Mouse (Mus musculus) stomach, embryonic 16.5 days (tissue): ENCODE data around the gene Polr3h. TPM values are rescaled to one million over a fixed set of nuclear protein-coding genes. Genes with fewer than 3 reads are reported as not detected.

ENCODE experiments used
- ATAC-seq: fragments of 200-750 bp; cut with Nextera tagmentation; 2 replicates; pipeline ENCODE4 v1.8.0; 2017; ENCODE audit warnings: moderate number of reproducible peaks, moderate TSS enrichment; ENCODE audit not compliant: insufficient read depth, low FRiP score
- H3K27ac ChIP-seq: fragments of 300-500 bp; sonication (generic); 2 replicates; pipeline ENCODE4 v1.5.1; 2014; ENCODE audit warnings: low read length
- H3K27me3 ChIP-seq: fragments of 300-500 bp; sonication (generic); 2 replicates; pipeline ENCODE4 v1.6.1; 2014; ENCODE audit warnings: low read length, control low read depth, mixed read lengths; ENCODE audit not compliant: control insufficient read depth, insufficient read depth
- H3K36me3 ChIP-seq: fragments of 300-500 bp; sonication (generic); 2 replicates; pipeline ENCODE4 v1.6.1; 2014; ENCODE audit warnings: low read length; ENCODE audit not compliant: control insufficient read depth, insufficient read depth
- H3K4me1 ChIP-seq: fragments of 300-500 bp; sonication (generic); 2 replicates; pipeline ENCODE4 v1.6.1; 2014; ENCODE audit warnings: low read length, control low read depth, mixed read lengths; ENCODE audit not compliant: control insufficient read depth, insufficient read depth
- H3K4me2 ChIP-seq: fragments of 300-500 bp; sonication (generic); 2 replicates; pipeline ENCODE4 v1.6.1; 2014; ENCODE audit warnings: low read depth, low read length, mixed read lengths
- H3K4me3 ChIP-seq: fragments of 300-500 bp; sonication (generic); replicated peaks from 2 replicates; pipeline ENCODE4 v1.5.1; 2014; ENCODE audit warnings: mild to moderate bottlenecking, low read length
- H3K9ac ChIP-seq: fragments of 300-500 bp; sonication (generic); 2 replicates; pipeline ENCODE4 v1.6.1; 2014; ENCODE audit warnings: low read length
- H3K9me3 ChIP-seq: fragments of 300-500 bp; sonication (generic); replicated peaks from 2 replicates; pipeline ENCODE4 v1.6.1; 2016; ENCODE audit warnings: low read length, control low read depth; ENCODE audit not compliant: control insufficient read depth
- WGBS: fragments of 180-500 bp; shearing (Covaris S2); extraction: QIAGEN DNeasy Blood & Tissue Kit; methylation state at CpG from one replicate; pipeline ENCODE4 v1.1.7; 2014; 5-methylcytosine and 5-hydroxymethylcytosine counted together
- polyA plus RNA-seq: library from polyadenylated mRNA; unstranded; fragments of >200 nt; fragmentation: Nextera tagmentation; extraction: Ambion mirVana; gene quantifications from 2 replicates; pipeline ENCODE4 v1.2.1, GENCODE M21; 2015

Gene Polr3h
- polyA plus RNA-seq, 1 experiment from 2014 or later = 58.6 TPM

DNA sequence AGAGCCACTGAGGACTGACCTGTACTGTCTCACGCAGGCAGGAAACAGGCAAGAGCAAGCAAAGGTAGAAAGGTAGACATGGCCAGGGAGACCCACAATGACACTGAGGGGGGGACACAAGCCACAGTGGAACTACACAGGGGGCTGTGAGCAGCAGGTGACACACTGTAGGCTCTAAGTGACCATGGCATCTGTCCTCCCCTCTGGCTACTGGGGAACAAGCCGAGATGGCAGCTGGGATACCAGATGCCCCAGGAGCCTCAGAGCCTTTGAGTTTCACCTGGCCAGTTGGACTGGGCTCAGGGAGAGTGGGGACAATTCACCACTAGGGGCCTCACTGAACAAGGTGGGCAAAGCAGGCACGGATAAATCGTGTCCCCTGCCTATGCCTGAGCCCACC, 26.3 kb upstream of the Polr3h start:
- Histone ChIP-seq H3K27ac (no peak overlapping the region), H3K4me1 (no peaks in the 10 kb centered on the region), H3K4me2 (no peak overlapping the region), H3K9me3 (no peaks in the 10 kb centered on the region), H3K36me3 (0 out of 2 replicates have a peak, but pooled peaks cover 4% of the 10 kb centered on the region), H3K27me3 (no peaks in the 10 kb centered on the region), H3K9ac (no peak overlapping the region), H3K4me3 (no peak overlapping the region)
- ATAC-seq = no peak
- WGBS = 75% methylated on average over 4 of the region's 4 CpGs

DNA sequence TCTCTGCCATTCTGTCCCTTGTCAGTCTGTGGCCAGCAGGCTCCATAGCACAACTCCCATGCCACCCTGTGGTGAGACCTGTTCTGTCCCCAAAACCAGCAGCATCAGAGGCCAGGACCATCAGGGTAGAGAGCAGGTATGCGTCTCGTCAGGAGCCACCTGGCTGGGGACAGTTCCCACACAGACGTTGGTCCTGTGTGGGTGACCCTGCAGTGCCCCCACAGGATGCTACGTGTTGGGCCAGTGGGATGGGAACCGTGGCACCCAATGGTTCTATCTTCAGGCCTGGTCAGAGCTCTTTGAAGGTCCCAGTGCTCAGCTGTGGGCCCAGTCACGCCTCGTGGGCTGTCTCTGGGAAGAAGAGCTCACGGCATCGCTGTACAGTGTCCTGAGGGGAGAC, 25.1 kb upstream of the Polr3h start:
- WGBS = 84% methylated on average over 9 of the region's 9 CpGs

DNA sequence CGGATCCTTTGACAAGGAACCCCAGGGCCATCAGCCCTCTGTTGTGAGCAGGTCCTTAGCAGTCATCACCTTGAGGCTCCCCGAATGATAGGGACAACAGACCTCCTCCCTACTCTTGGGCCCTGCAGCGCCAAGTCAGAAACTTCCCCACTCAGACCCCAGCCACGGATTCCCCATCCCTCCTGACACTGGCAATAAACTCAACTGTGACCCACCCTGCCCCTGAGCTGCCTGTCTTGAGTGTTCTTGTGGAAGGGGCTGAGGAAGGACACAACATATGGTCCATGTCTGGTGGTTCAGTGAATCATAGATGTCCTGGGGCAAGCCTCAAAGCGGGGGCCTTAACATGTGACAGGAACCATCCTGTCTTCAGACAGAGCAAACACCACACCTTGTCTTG, 24.7 kb upstream of the Polr3h start:
- no peak for ATAC-seq
- Histone ChIP-seq H3K4me2 (no peak overlapping the region), H3K36me3 (0 out of 2 replicates have a peak, but pooled peaks cover 4% of the 10 kb centered on the region), H3K27ac (no peak overlapping the region), H3K9ac (no peak overlapping the region), H3K4me3 (no peak overlapping the region), H3K9me3 (no peaks in the 10 kb centered on the region), H3K4me1 (no peaks in the 10 kb centered on the region), H3K27me3 (no peaks in the 10 kb centered on the region)
- WGBS = 67% methylated on average over 5 of the region's 5 CpGs

More for the DNA sequence above, 25.1 kb upstream of the Polr3h start:
- no peaks in the 10 kb centered on the region for H3K9me3 ChIP-seq
- 0 out of 2 replicates have a peak, but pooled peaks cover 4% of the 10 kb centered on the region for H3K36me3 ChIP-seq
- H3K4me2 ChIP-seq = no peak overlapping the region
- H3K27me3 ChIP-seq = no peaks in the 10 kb centered on the region
- no peaks in the 10 kb centered on the region for H3K4me1 ChIP-seq
- no peak overlapping the region for H3K4me3 ChIP-seq
- H3K9ac ChIP-seq = no peak overlapping the region
- H3K27ac ChIP-seq = no peak overlapping the region
- ATAC-seq = no peak

DNA sequence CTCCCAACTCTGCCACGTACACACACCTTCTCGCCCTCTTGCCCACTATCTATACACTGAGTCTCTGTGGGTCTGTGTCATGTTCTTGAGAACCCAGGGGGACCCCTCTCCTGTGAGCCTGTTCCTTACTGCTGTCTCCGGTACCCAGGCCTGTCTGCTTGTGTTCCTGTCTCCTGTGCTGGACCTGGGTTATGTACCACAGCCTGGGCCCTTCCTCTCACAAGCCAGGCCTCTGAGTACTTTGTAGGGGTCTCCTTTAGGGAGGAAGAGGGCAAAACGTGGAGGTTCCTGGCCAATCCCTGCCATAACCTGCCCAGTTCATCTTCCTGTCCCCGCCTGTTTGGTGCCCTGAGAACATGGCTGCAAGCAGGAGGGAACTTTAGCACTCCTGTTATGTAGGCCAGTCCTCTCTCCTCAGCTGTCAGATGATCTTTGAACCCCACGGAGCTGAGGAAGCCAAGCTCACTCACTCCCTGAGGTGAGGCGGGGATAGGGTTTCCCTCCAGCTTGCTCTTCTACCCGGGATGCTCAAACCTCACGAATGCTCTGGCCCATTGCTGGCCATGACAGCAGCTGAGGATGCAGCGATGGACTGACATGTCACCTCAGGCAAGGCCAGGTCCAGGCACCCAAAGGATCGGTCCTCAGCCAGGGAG, 23.6 kb upstream of the Polr3h start:
- Histone ChIP-seq H3K36me3 (no peaks in the 10 kb centered on the region), H3K4me1 (no peaks in the 10 kb centered on the region), H3K9ac (no peak overlapping the region), H3K9me3 (no peaks in the 10 kb centered on the region), H3K4me2 (no peak overlapping the region), H3K27me3 (no peaks in the 10 kb centered on the region), H3K27ac (no peak overlapping the region), H3K4me3 (no peak overlapping the region)
- 70% methylated on average over 11 of the region's 11 CpGs for WGBS
- ATAC-seq = no peak

- Histone ChIP-seq H3K27me3 (no peaks in the 10 kb centered on the region), H3K4me3 (no peak overlapping the region), H3K9ac (no peak overlapping the region), H3K36me3 (no peaks in the 10 kb centered on the region), H3K4me1 (no peaks in the 10 kb centered on the region), H3K9me3 (no peaks in the 10 kb centered on the region), H3K27ac (no peak overlapping the region), H3K4me2 (no peak overlapping the region)
- ATAC-seq = no peak
- 75% methylated on average over 10 of the region's 10 CpGs for WGBS
Observed at GRCm38 (mm10) chr15:81949076-81949475, 23.0 kb upstream of the Polr3h start.

GRCm38 (mm10) chr15:81943176-81943749, 17.2 kb upstream of the Polr3h start:
- 16% methylated on average over 8 of the region's 9 CpGs for WGBS
- Histone ChIP-seq H3K27ac (no peak overlapping the region), H3K4me3 (no peak overlapping the region), H3K9ac (no peak overlapping the region), H3K4me2 (no peak overlapping the region), H3K9me3 (no peaks in the 10 kb centered on the region), H3K27me3 (no peaks in the 10 kb centered on the region), H3K36me3 (no peaks in the 10 kb centered on the region), H3K4me1 (no peaks in the 10 kb centered on the region; the same call in 1 of the 2 replicates)
- no peak for ATAC-seq

DNA sequence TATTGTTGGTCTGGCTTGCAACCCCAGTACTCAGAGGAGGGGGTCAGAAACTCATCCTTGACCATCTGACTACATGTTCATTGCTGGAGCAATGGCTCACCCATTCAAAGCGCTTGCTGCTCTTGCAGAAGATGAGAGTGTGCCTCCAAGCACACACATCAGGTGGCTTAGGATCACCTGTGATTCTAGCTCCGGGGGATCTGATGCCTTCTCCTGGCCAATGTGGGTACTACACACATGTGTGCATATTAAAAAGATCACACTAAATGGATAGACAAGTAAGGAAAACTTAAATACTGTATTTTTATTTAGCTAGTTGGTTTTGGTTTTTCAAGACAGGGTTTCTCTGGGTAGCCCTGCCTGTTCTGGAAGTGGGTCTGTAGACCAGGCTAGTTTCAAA, 15.0 kb upstream of the Polr3h start:
- Histone ChIP-seq H3K4me1 (peaks cover 19% of the 10 kb centered on the region), H3K9ac (no peak overlapping the region), H3K4me3 (no peak overlapping the region), H3K9me3 (no peaks in the 10 kb centered on the region), H3K27me3 (peaks cover 4% of the 10 kb centered on the region; the same call in 1 of the 2 replicates), H3K36me3 (no peaks in the 10 kb centered on the region), H3K27ac (no peak overlapping the region), H3K4me2 (no peak overlapping the region)
- WGBS = 93% methylated on average over 2 of the region's 2 CpGs
- no peak for ATAC-seq

DNA sequence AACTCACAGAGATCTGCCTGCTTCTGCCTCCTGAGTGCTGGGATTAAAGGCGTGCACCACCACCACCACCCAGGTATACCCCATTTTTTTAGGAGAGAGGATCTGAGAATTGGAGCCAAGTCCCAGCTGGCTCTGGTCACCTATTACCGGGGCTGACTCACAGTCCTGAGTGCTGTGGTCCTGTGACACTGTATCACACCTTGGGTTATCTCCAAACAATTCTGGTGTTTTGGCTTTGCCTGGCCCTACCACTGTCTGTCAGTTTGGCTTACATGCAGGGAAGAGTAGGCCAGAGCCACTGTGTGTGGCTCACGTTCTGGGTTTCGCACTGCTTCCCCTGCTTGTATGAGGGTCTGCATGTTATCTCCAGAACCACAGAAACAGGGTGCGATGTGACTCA, 14.2 kb upstream of the Polr3h start:
- Histone ChIP-seq H3K4me3 (no peak overlapping the region), H3K9ac (no peak overlapping the region), H3K36me3 (no peaks in the 10 kb centered on the region), H3K27ac (no peak overlapping the region), H3K4me2 (no peak overlapping the region), H3K4me1 (peaks cover 19% of the 10 kb centered on the region), H3K27me3 (peaks cover 4% of the 10 kb centered on the region; the same call in 1 of the 2 replicates), H3K9me3 (no peaks in the 10 kb centered on the region)
- no peak for ATAC-seq
- 83% methylated on average over 5 of the region's 5 CpGs for WGBS

- no peak overlapping the region for H3K9ac ChIP-seq
- 69% methylated on average over 4 of the region's 4 CpGs for WGBS
- H3K27ac ChIP-seq = no peak overlapping the region
- H3K4me2 ChIP-seq = no peak overlapping the region
- no peak for ATAC-seq
- no peaks in the 10 kb centered on the region for H3K36me3 ChIP-seq
- no peaks in the 10 kb centered on the region for H3K9me3 ChIP-seq
- H3K4me1 ChIP-seq = peaks cover 19% of the 10 kb centered on the region
- no peak overlapping the region for H3K4me3 ChIP-seq
- H3K27me3 ChIP-seq = peaks cover 4% of the 10 kb centered on the region; the same call in 1 of the 2 replicates
Observed at GRCm38 (mm10) chr15:81939774-81940173, 13.7 kb upstream of the Polr3h start.
